Mouse (Mus musculus) ES-E14 (cell line): ENCODE data around the gene Cxcr1. TPM values are rescaled to one million over a fixed set of nuclear protein-coding genes. Genes with fewer than 3 reads are reported as not detected.

Source experiments
- DNase-seq: peaks from one replicate; pipeline ENCODE4 v3.0.0-alpha.2; 2013; ENCODE audit warnings: low read depth, low spot score
- H3K27ac ChIP-seq: 2 replicates; pipeline ENCODE4 v1.5.1; 2012; ENCODE audit warnings: low read depth, mild to moderate bottlenecking, low read length, moderate library complexity, mixed read lengths; ENCODE audit not compliant: poor library complexity, insufficient read depth, severe bottlenecking
- H3K36me3 ChIP-seq: 2 replicates; pipeline ENCODE4 v1.6.1; 2012; ENCODE audit warnings: mild to moderate bottlenecking, low read length, moderate library complexity, mixed read lengths; ENCODE audit not compliant: control insufficient read depth, poor library complexity, insufficient read depth, severe bottlenecking
- H3K4me1 ChIP-seq, 2 experiments: fragments of 150-350 bp in 1 of 2; sonication (generic) in 1 of 2; 2 replicates each; pipeline ENCODE4 v1.6.1; 2012; ENCODE audit warnings: low read length in 2 of 2, mild to moderate bottlenecking in 1 of 2, mixed read lengths in 1 of 2; ENCODE audit not compliant: control insufficient read depth in 2 of 2, insufficient read depth in 2 of 2, poor library complexity in 1 of 2
- H3K4me3 ChIP-seq, 2 experiments: fragments of 150-350 bp in 1 of 2; sonication (generic) in 1 of 2; 2 replicates each; pipeline ENCODE4 v1.5.1; 2012; ENCODE audit warnings: low read length in 2 of 2, low read depth in 1 of 2, mild to moderate bottlenecking in 1 of 2, mixed read lengths in 1 of 2; ENCODE audit not compliant: insufficient read depth in 1 of 2, poor library complexity in 1 of 2, severe bottlenecking in 1 of 2
- H3K9ac ChIP-seq: 2 replicates; pipeline ENCODE4 v1.6.1; 2012; ENCODE audit warnings: low read depth, mild to moderate bottlenecking, low read length, mixed read lengths; ENCODE audit not compliant: poor library complexity, insufficient read depth, severe bottlenecking
- H3K9me3 ChIP-seq: fragments of 150-350 bp; sonication (generic); 2 replicates; pipeline ENCODE4 v1.6.1; 2012; ENCODE audit warnings: low read depth, mild to moderate bottlenecking, low read length; ENCODE audit not compliant: control insufficient read depth, insufficient read depth
- CHD2 ChIP-seq: IDR thresholded peaks from 2 replicates; pipeline ENCODE4 v1.6.1; 2014; ENCODE audit warnings: mild to moderate bottlenecking, low read depth, low read length, inconsistent platforms
- HCFC1 ChIP-seq: IDR thresholded peaks from 2 replicates; pipeline ENCODE4 v1.6.1; 2012; ENCODE audit warnings: low read length, inconsistent platforms, borderline replicate concordance; ENCODE audit not compliant: insufficient read depth
- MAFK ChIP-seq: IDR thresholded peaks from 2 replicates; pipeline ENCODE4 v1.6.1; 2014; ENCODE audit warnings: mild to moderate bottlenecking, low read depth, low read length, inconsistent platforms; ENCODE audit not compliant: insufficient read depth
- ZC3H11A ChIP-seq: IDR thresholded peaks from 2 replicates; pipeline ENCODE4 v1.6.1; 2012; ENCODE audit warnings: low read depth, mild to moderate bottlenecking, inconsistent platforms, low read length, borderline replicate concordance
- ZNF384 ChIP-seq: IDR thresholded peaks from 2 replicates; pipeline ENCODE4 v1.6.1; 2012; ENCODE audit warnings: low read depth, low read length, inconsistent platforms
- in situ Hi-C, 2 experiments: fragments of 600-800 bp; cut with MboI; formaldehyde crosslinking; loops; one replicate each; pipeline ENCODE4 v1.15.1; 2025; ENCODE audit warnings: low sequenced_read_pairs in 2 of 2, inconsistent platforms in 1 of 2; ENCODE audit not compliant: unreplicated experiment in 2 of 2
- total RNA-seq: library from RNA; depleted of rRNA; stranded (reverse); fragments of 300-350 nt; gene quantifications from 2 replicates; pipeline ENCODE4 v1.2.3, GENCODE M21; 2012

Gene Cxcr1
- total RNA-seq, 1 experiment: not detected

GRCm38 (mm10) chr1:74196621-74197419, 2.4 kb upstream of the Cxcr1 start:
- Histone ChIP-seq H3K4me1 (peaks cover 0 to 2% of the 10 kb centered on the region in 2 experiments; a peak in 1 of 4 replicates), H3K4me3 (no peak overlapping the region), H3K9me3 (no peaks in the 10 kb centered on the region), H3K36me3 (no peaks in the 10 kb centered on the region), H3K9ac (no peak overlapping the region), H3K27ac (no peak overlapping the region)
- TF ChIP-seq HCFC1 (no peak), ZC3H11A (no peak), MAFK (no peak), ZNF384 (no peak)
- in situ Hi-C loops: no loop called here
- DNase-seq: no peak

GRCm38 (mm10) chr1:74195961-74196360, 1.5 kb upstream of the Cxcr1 start:
- DNase-seq: no peak
- H3K36me3 ChIP-seq: no peaks in the 10 kb centered on the region
- H3K4me1 ChIP-seq: peaks cover 0 to 2% of the 10 kb centered on the region in 2 experiments; a peak in 1 of 4 replicates
- in situ Hi-C loops: no loop called here
- no peak overlapping the region for H3K27ac ChIP-seq
- H3K4me3 ChIP-seq: no peak overlapping the region
- H3K9ac ChIP-seq: no peak overlapping the region
- H3K9me3 ChIP-seq: no peaks in the 10 kb centered on the region
- TF ChIP-seq HCFC1 (no peak), ZC3H11A (no peak), ZNF384 (no peak), MAFK (no peak), CHD2 (no peak)

GRCm38 (mm10) chr1:74192711-74193110, 1.7 kb downstream of the Cxcr1 start:
- DNase-seq: no peak
- in situ Hi-C loops: no loop called here
- no peaks in the 10 kb centered on the region for H3K36me3 ChIP-seq
- no peaks in the 10 kb centered on the region for H3K9me3 ChIP-seq
- no peak overlapping the region for H3K4me3 ChIP-seq
- no peak overlapping the region for H3K9ac ChIP-seq
- TF ChIP-seq ZC3H11A: no peak
- TF ChIP-seq HCFC1: no peak
- no peak for TF ChIP-seq ZNF384
- no peak for TF ChIP-seq MAFK
- TF ChIP-seq CHD2: no peak
- H3K4me1 ChIP-seq: peaks cover 0 to under 1% of the 10 kb centered on the region in 2 experiments; a peak in 1 of 4 replicates
- no peak overlapping the region for H3K27ac ChIP-seq

GRCm38 (mm10) chr1:74190471-74190870, 4.0 kb downstream of the Cxcr1 start:
- Histone ChIP-seq H3K9me3 (no peaks in the 10 kb centered on the region), H3K27ac (no peak overlapping the region), H3K36me3 (no peaks in the 10 kb centered on the region), H3K4me1 (no peaks in the 10 kb centered on the region), H3K9ac (no peak overlapping the region), H3K4me3 (no peak overlapping the region)
- no peak for DNase-seq
- in situ Hi-C loops: no loop called here
- TF ChIP-seq HCFC1: no peak
- no peak for TF ChIP-seq ZC3H11A
- TF ChIP-seq CHD2: no peak
- no peak for TF ChIP-seq MAFK
- TF ChIP-seq ZNF384: no peak
